Mouse (Mus musculus) gastrocnemius, postnatal 4 days (tissue): Measurements from ENCODE around the gene Pappa. TPM values are rescaled to one million over a fixed set of nuclear protein-coding genes. Genes with fewer than 3 reads are reported as not detected.

ENCODE experiments used
- DNase-seq, 2 experiments: peaks; one replicate each; pipeline ENCODE4 v3.0.0; 2021 to 2022; ENCODE audit warnings: low spot score in 2 of 2, mixed read lengths in 2 of 2
- total RNA-seq, 2 experiments: library from RNA; stranded (reverse); gene quantifications; 2 replicates each; pipeline ENCODE4 v1.2.3; 2021

Gene Pappa
- total RNA-seq, 2 experiments from 2014 or later, result 1.5 to 1.9 TPM

GRCm38 (mm10) chr4:65163698-65164097 is 39.7 kb downstream of the Pappa start:
- no peak for DNase-seq

- no peak for DNase-seq
Observed at GRCm38 (mm10) chr4:65166288-65166835, 42.4 kb downstream of the Pappa start.

GRCm38 (mm10) chr4:65174505-65174904 is 50.5 kb downstream of the Pappa start:
- DNase-seq, result no peak

- DNase-seq, result no peak
Observed at GRCm38 (mm10) chr4:65178146-65178545, 54.2 kb downstream of the Pappa start.

GRCm38 (mm10) chr4:65187236-65187635 is 63.3 kb downstream of the Pappa start:
- no peak for DNase-seq

GRCm38 (mm10) chr4:65187716-65188115 is 63.7 kb downstream of the Pappa start:
- no peak for DNase-seq

- no peak for DNase-seq
Observed at GRCm38 (mm10) chr4:65188921-65189485, 65.0 kb downstream of the Pappa start.

- no peak for DNase-seq
Observed at GRCm38 (mm10) chr4:65192810-65193209, 68.8 kb downstream of the Pappa start.

GRCm38 (mm10) chr4:65195971-65196370 is 72.0 kb downstream of the Pappa start:
- DNase-seq, result no peak

GRCm38 (mm10) chr4:65203666-65204065 is 79.7 kb downstream of the Pappa start:
- DNase-seq, result no peak

- no peak for DNase-seq
Observed at GRCm38 (mm10) chr4:65205446-65205845, 81.5 kb downstream of the Pappa start.

- no peak for DNase-seq
Observed at GRCm38 (mm10) chr4:65209369-65210015, 85.5 kb downstream of the Pappa start.

- no peak for DNase-seq
Observed at GRCm38 (mm10) chr4:65216682-65217081, 92.7 kb downstream of the Pappa start.

- no peak for DNase-seq
Observed at GRCm38 (mm10) chr4:65217651-65218364, 93.8 kb downstream of the Pappa start.

GRCm38 (mm10) chr4:65223901-65224300 is 99.9 kb downstream of the Pappa start:
- no peak for DNase-seq

GRCm38 (mm10) chr4:65238540-65238998 is 114.6 kb downstream of the Pappa start:
- DNase-seq, result no peak

- no peak for DNase-seq
Observed at GRCm38 (mm10) chr4:65242434-65242931, 118.5 kb downstream of the Pappa start.

GRCm38 (mm10) chr4:65243245-65243644 is 119.3 kb downstream of the Pappa start:
- DNase-seq, result no peak

- no peak for DNase-seq
Observed at GRCm38 (mm10) chr4:65245015-65245414, 121.0 kb downstream of the Pappa start.

GRCm38 (mm10) chr4:65245440-65245839 is 121.5 kb downstream of the Pappa start:
- no peak for DNase-seq

GRCm38 (mm10) chr4:65252193-65252592 is 128.2 kb downstream of the Pappa start:
- no peak for DNase-seq

- no peak for DNase-seq
Observed at GRCm38 (mm10) chr4:65254073-65254472, 130.1 kb downstream of the Pappa start.
